Mouse (Mus musculus) testis, adult 2 months (tissue): Measurements from ENCODE around the gene Dtnb.

Experiments used
- CTCF ChIP-seq: fragments of 200-500 bp; IDR thresholded peaks from 2 replicates; pipeline ENCODE4 v1.5.1; 2012; ENCODE audit warnings: low read depth, mild to moderate bottlenecking, inconsistent platforms, low read length, moderate library complexity; ENCODE audit not compliant: control insufficient read depth, insufficient read depth, insufficient replicate concordance
- POLR2A ChIP-seq: fragments of 200-500 bp; IDR thresholded peaks from 2 replicates; pipeline ENCODE4 v1.6.1; 2012; ENCODE audit warnings: low read depth, mild to moderate bottlenecking, inconsistent platforms, low read length, moderate library complexity; ENCODE audit not compliant: control insufficient read depth

- no peak for TF ChIP-seq POLR2A
- TF ChIP-seq CTCF: no peak
Observed at GRCm38 (mm10) chr12:3758127-3758526, 185.9 kb downstream of the Dtnb start.
